Mouse (Mus musculus): ENCODE data around the gene Vmn1r185.
"Not testable (repeated sequence)": the region's sequence is repeated elsewhere in the genome, so short reads cannot be mapped to it uniquely, and the experiment has no call there.

Gene Vmn1r185

GRCm38 (mm10) chr7:26618364-26618763, at the start of gene Vmn1r185:
TSS of gene Vmn1r185 (minus strand) at chr7:26618464.
- in situ Hi-C loops (cut with MseI, MboI), result not testable (repeated sequence)

- in situ Hi-C loops (cut with MseI, MboI), result not testable (repeated sequence)
Measured at GRCm38 (mm10) chr7:26667466-26667865, 49.2 kb upstream of the Vmn1r185 start.

- in situ Hi-C loops (cut with MseI, MboI), result no loop called here
Measured at GRCm38 (mm10) chr7:26666011-26666410, 47.7 kb upstream of the Vmn1r185 start.

GRCm38 (mm10) chr7:26589774-26590173, 28.5 kb downstream of the Vmn1r185 start:
- in situ Hi-C loops (cut with MseI, MboI), result no loop called here

- in situ Hi-C loops (cut with MseI, MboI), result no loop called here
Measured at GRCm38 (mm10) chr7:26589077-26589476, 29.2 kb downstream of the Vmn1r185 start.
